Mouse (Mus musculus) hindbrain, embryonic 12.5 days (tissue): ENCODE data around the gene Stambpl1. TPM values are rescaled to one million over a fixed set of nuclear protein-coding genes. Genes with fewer than 3 reads are reported as not detected.

Source experiments
- ATAC-seq: fragments of 200-750 bp; cut with Nextera tagmentation; 2 replicates; pipeline ENCODE4 v1.8.0; 2017; ENCODE audit warnings: moderate TSS enrichment; ENCODE audit not compliant: low FRiP score
- H3K27ac ChIP-seq: fragments of 300-500 bp; sonication (generic); 2 replicates; pipeline ENCODE4 v1.5.1; 2016; ENCODE audit warnings: mild to moderate bottlenecking
- H3K27me3 ChIP-seq: fragments of 300-500 bp; sonication (generic); 2 replicates; pipeline ENCODE4 v1.6.1; 2016; ENCODE audit warnings: mild to moderate bottlenecking
- H3K36me3 ChIP-seq: fragments of 300-500 bp; sonication (generic); 2 replicates; pipeline ENCODE4 v1.6.1; 2016; ENCODE audit warnings: mild to moderate bottlenecking
- H3K4me1 ChIP-seq: fragments of 300-500 bp; sonication (generic); 2 replicates; pipeline ENCODE4 v1.6.1; 2016
- H3K4me2 ChIP-seq: fragments of 300-500 bp; sonication (generic); replicated peaks from 2 replicates; pipeline ENCODE4 v1.6.1; 2016; ENCODE audit warnings: mild to moderate bottlenecking
- H3K4me3 ChIP-seq: fragments of 300-500 bp; sonication (generic); 2 replicates; pipeline ENCODE4 v1.5.1; 2016; ENCODE audit warnings: mild to moderate bottlenecking
- H3K9ac ChIP-seq: fragments of 300-500 bp; sonication (generic); 2 replicates; pipeline ENCODE4 v1.6.1; 2016; ENCODE audit warnings: mild to moderate bottlenecking, moderate library complexity
- H3K9me3 ChIP-seq: fragments of 300-500 bp; sonication (generic); replicated peaks from 2 replicates; pipeline ENCODE4 v1.6.1; 2016; ENCODE audit warnings: mild to moderate bottlenecking
- WGBS: fragments of 180-500 bp; shearing (Covaris S2); methylation state at CpG from one replicate; pipeline ENCODE4 v1.1.7; 2016; 5-methylcytosine and 5-hydroxymethylcytosine counted together
- polyA plus RNA-seq: library from polyadenylated mRNA; unstranded; fragments of >200 nt; fragmentation: Nextera tagmentation; extraction: Ambion mirVana; gene quantifications from 2 replicates; pipeline ENCODE4 v1.2.1, GENCODE M21; 2016

Gene Stambpl1
- polyA plus RNA-seq, 1 experiment from 2014 or later: 4.0 TPM

DNA sequence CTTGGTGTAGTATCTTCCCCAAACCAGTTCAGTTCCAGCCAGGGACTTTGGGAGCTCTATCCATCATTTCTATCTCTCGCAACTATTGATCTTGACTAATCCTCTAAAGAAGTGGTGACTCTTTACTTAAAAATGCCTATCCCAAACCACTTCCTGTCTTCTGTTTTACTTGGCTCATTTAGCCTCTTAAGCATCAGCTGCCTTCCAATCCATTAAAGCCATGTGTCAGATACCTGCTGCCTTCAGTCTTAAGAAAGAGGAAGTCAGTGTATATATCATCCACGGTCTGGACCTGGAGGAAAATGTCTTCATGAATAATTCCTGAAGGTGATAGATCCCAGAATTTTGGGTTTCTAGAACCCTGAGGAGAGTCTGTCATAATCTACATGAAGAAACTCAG lies 11.7 kb upstream of the Stambpl1 start:
- no peaks in the 10 kb centered on the region for H3K36me3 ChIP-seq
- WGBS: 90% methylated on average over 2 of the region's 2 CpGs
- no peak for ATAC-seq
- no peaks in the 10 kb centered on the region for H3K4me1 ChIP-seq
- no peak overlapping the region for H3K9ac ChIP-seq
- H3K27me3 ChIP-seq: no peaks in the 10 kb centered on the region
- no peaks in the 10 kb centered on the region for H3K9me3 ChIP-seq
- H3K4me2 ChIP-seq: no peak overlapping the region
- no peak overlapping the region for H3K27ac ChIP-seq
- no peak overlapping the region for H3K4me3 ChIP-seq

DNA sequence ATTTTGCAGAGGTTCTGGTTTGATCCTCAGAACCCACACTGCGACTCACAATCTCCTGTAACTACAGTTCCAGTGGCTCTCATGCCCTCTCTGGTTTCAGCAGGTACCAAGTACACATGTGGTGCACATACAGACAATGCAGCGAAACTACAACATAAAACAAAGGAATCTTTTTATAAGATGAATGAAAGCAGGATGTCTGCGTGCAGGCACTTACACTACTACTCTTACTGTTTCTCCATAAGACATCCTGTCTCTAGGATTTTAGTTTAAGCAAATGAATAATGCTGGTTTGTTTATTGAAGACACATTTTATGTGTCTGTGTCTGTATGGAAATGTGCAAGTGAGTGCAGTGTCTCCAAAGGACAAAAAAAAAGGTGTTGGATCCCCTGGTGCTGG lies 10.8 kb upstream of the Stambpl1 start:
- WGBS: 90% methylated on average over 3 of the region's 3 CpGs

DNA sequence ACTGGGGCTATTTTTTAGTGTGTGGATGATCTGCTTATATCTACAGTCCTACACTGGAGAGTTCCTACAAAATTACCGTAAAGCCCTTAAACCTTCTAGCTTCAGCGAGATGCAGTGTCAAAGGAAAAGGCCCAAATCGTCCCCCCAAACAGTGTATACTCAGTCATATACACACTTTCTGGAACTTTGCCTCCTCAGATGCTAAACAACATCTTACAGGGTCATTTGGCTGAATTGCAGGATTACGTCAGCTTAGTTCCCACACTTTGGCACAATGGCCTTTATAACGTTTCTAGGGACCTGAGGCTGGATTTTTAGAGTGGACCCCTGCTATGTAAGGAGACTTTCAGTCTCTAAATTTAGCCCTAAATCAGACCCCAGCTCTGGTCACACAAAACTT lies 9.5 kb upstream of the Stambpl1 start:
- 76% methylated on average over 5 of the region's 5 CpGs for WGBS
- Histone ChIP-seq H3K27ac (no peak overlapping the region), H3K4me2 (no peak overlapping the region)

More for the DNA sequence above, 10.8 kb upstream of the Stambpl1 start:
- no peak overlapping the region for H3K9ac ChIP-seq
- H3K27ac ChIP-seq: no peak overlapping the region
- H3K4me2 ChIP-seq: no peak overlapping the region
- no peaks in the 10 kb centered on the region for H3K9me3 ChIP-seq
- no peak overlapping the region for H3K4me3 ChIP-seq
- H3K27me3 ChIP-seq: no peaks in the 10 kb centered on the region
- H3K4me1 ChIP-seq: no peaks in the 10 kb centered on the region
- H3K36me3 ChIP-seq: no peaks in the 10 kb centered on the region
- ATAC-seq: no peak

DNA sequence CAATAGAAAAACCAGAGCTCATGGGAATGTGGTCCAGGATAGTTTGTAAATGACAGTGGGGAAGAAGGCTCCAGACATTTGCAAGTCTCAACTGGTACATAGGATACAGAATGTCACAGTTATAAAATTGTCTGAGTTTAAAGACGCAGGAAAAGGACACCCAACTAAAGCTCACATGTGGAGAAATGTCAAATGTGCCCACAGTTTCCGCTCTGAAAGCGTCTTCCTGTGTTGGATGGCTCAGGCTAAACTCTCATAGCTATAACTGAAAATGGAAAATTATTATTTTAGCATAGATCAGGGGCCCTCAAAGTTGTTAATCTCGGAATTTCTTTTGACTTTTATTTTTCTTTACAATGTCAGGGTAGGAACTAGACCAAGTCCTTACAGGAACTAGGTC lies 5.2 kb upstream of the Stambpl1 start:
- Histone ChIP-seq H3K9me3 (no peaks in the 10 kb centered on the region), H3K4me1 (peaks cover 2% of the 10 kb centered on the region; the same call in 1 of the 2 replicates), H3K4me2 (no peak overlapping the region), H3K9ac (no peak overlapping the region), H3K4me3 (no peak overlapping the region), H3K36me3 (no peaks in the 10 kb centered on the region), H3K27ac (no peak overlapping the region), H3K27me3 (peaks cover 9% of the 10 kb centered on the region)
- no peak for ATAC-seq
- WGBS: 94% methylated on average over 4 of the region's 4 CpGs

More for the DNA sequence above, 9.5 kb upstream of the Stambpl1 start:
- Histone ChIP-seq H3K36me3 (no peaks in the 10 kb centered on the region), H3K9ac (no peak overlapping the region), H3K9me3 (no peaks in the 10 kb centered on the region), H3K4me1 (no peaks in the 10 kb centered on the region), H3K27me3 (no peaks in the 10 kb centered on the region), H3K4me3 (no peak overlapping the region)
- ATAC-seq: no peak

DNA sequence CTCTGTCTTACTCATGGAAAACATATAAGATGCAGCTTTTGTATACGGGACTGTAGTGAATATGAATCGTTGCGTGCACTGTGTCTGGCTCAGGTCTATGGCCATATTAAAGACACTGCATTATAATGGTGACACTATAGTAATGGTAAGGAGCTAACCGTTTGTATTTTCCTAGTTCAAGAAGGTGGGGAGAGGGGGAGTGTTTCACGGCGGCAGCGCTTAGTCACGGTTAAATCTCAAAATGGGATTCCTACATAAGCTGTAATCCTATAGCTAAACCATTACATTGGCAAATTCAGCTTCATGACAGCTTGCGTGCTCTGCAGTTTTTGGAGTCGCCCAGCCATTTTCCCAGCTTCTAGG lies 403 bp upstream of the Stambpl1 start:
- H3K27ac ChIP-seq: no peak overlapping the region
- 24% methylated on average over 10 of the region's 10 CpGs for WGBS

DNA sequence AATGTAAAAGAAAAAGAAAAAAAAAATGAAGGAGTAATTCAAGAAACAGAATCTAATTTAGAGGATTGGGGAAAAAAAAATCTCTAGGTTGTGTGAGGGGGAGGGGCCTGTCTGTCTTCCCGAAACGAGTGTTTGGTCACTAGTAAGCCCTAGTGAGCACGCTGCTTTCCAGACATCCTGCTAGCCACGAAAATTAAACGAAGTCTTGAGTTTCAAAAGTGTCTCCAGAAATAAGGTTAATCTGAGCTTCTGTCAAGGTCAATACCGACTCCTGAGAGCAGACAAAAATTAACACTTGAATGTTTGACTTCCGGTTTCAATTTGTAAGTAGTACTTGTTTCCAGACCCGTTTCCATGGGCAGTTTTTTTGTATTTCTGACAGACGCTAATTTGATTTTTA lies 1.1 kb downstream of the Stambpl1 start:
- H3K4me1 ChIP-seq: peaks cover 7% of the 10 kb centered on the region; the same call in 1 of the 2 replicates
- peak overlapping the region; percentile 68 for H3K4me3 ChIP-seq
- no peaks in the 10 kb centered on the region for H3K36me3 ChIP-seq
- 9% methylated on average over 9 of the region's 9 CpGs for WGBS
- peak overlapping the region; percentile 99 for H3K4me2 ChIP-seq
- no peak for ATAC-seq
- H3K27ac ChIP-seq: no peak overlapping the region
- no peak overlapping the region for H3K9ac ChIP-seq
- H3K9me3 ChIP-seq: no peaks in the 10 kb centered on the region
- peaks cover 9% of the 10 kb centered on the region for H3K27me3 ChIP-seq

More for the DNA sequence above, 403 bp upstream of the Stambpl1 start:
- H3K9me3 ChIP-seq: no peaks in the 10 kb centered on the region
- peaks cover 9% of the 10 kb centered on the region for H3K27me3 ChIP-seq
- ATAC-seq: peak; percentile 33; the same call in 1 of the 2 replicates
- peaks cover 7% of the 10 kb centered on the region; the same call in 1 of the 2 replicates for H3K4me1 ChIP-seq
- peak overlapping the region; percentile 68 for H3K4me3 ChIP-seq
- H3K9ac ChIP-seq: no peak overlapping the region; the same call in 1 of the 2 replicates
- H3K36me3 ChIP-seq: no peaks in the 10 kb centered on the region
- peak overlapping the region; percentile 99 for H3K4me2 ChIP-seq

DNA sequence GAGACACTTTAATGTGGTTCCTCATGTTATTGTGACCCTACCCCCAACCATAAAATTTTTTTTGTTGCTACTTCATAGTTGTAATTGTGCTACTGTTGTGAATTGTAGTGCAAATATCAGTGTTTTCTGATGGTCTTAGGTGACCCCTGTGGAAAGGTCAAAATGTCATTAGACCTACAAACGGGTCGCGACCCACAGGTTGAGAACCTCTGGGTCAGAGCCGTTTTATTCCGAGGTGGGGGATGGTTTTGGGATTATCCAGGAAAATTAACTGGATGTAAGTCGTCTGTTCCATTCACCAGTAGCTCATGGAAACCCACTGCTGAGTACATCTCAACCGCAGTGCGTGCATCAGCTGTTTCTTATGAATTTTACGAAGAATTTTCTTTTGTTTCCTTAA lies 1.7 kb downstream of the Stambpl1 start:
- WGBS: 58% methylated on average over 9 of the region's 9 CpGs
- no peak overlapping the region for H3K27ac ChIP-seq
- no peaks in the 10 kb centered on the region for H3K36me3 ChIP-seq
- no peak for ATAC-seq
- no peak overlapping the region for H3K9ac ChIP-seq
- H3K4me1 ChIP-seq: peaks cover 7% of the 10 kb centered on the region; the same call in 1 of the 2 replicates
- no peak overlapping the region for H3K4me3 ChIP-seq
- peak overlapping the region; percentile 99; the same call in 1 of the 2 replicates for H3K4me2 ChIP-seq
- no peaks in the 10 kb centered on the region for H3K9me3 ChIP-seq
- peaks cover 9% of the 10 kb centered on the region for H3K27me3 ChIP-seq

DNA sequence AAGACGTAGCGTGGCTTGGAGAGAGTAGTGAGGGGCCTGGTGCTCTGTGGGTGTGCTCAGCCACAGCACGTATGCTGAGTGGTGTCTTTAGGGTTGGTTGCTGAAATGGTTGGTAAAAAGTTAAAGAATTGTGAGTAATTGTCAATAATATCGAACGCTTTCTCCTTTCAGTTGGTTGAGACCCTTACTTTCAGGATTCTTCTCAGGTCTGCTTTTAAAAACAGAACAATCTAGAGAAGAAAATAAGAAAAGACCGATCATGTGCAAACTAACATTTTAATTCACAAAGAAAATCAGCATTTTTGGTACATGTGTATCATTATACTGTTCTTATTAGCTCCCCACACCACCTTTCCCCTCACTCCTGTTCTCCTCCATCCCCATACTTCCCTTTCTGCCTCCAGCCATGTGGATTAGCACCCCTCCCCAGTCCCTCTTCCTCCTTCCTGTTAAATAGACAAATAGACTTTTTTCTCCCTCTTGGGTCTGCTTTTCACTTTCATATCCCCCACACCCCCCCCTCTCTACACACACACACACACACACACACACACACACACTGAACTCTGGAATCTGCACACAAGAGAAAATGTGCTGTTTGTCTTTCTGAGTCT lies 2.2 kb downstream of the Stambpl1 start:
- Histone ChIP-seq H3K9me3 (no peaks in the 10 kb centered on the region), H3K27ac (no peak overlapping the region), H3K9ac (no peak overlapping the region), H3K4me1 (peaks cover 7% of the 10 kb centered on the region; the same call in 1 of the 2 replicates), H3K4me3 (no peak overlapping the region), H3K36me3 (no peaks in the 10 kb centered on the region), H3K4me2 (no peak overlapping the region), H3K27me3 (peaks cover 9% of the 10 kb centered on the region)
- no peak for ATAC-seq
- 79% methylated on average over 6 of the region's 6 CpGs for WGBS

DNA sequence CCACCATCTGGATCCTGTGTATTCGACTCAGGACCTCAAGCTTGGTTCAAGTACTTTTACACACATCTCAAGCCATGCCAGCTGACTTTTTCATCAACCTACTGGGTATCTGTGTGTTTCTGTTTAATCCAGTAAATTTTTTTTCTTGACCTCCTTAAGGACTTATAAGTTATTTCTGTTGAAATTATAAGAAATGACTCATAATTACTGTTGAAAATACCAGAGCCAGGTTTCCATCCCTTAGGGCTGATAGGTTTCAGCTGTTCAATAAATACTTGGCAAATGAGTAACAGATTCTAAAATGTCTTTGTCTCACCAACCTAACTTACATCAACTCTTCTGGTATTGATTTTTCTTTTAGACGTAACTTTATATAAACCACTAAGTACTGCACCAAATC lies 3.0 kb downstream of the Stambpl1 start:
- peaks cover 9% of the 10 kb centered on the region for H3K27me3 ChIP-seq
- peaks cover 7% of the 10 kb centered on the region; the same call in 1 of the 2 replicates for H3K4me1 ChIP-seq
- H3K9ac ChIP-seq: no peak overlapping the region
- WGBS: 72% methylated on average over 2 of the region's 2 CpGs
- H3K4me3 ChIP-seq: no peak overlapping the region
- H3K36me3 ChIP-seq: no peaks in the 10 kb centered on the region
- no peak for ATAC-seq
- no peak overlapping the region for H3K27ac ChIP-seq
- no peaks in the 10 kb centered on the region for H3K9me3 ChIP-seq
- no peak overlapping the region for H3K4me2 ChIP-seq

DNA sequence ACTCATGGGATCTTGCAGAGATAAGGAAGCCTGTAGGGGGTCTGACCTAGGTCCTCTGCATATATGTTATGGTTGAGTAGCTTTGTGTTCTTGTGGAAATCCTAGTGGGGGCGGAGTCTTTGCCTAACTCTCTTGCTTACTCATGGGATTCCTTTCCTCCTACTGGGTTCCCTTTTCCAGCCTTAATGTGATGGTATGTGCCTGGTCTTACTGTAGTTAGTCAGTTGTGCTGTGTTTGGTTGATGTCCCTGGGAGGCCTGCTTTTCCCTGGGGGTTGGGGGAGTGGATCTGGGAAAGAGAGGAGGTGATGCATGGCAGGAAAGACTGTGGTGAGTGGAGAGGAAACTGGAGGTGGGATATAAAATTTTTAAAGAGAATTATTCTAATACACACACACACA lies 6.0 kb downstream of the Stambpl1 start:
- ATAC-seq: no peak
- H3K27ac ChIP-seq: no peak overlapping the region
- no peak overlapping the region for H3K9ac ChIP-seq
- WGBS: 100% methylated on average over 1 of the region's 1 CpGs
- no peaks in the 10 kb centered on the region for H3K9me3 ChIP-seq
- H3K4me2 ChIP-seq: no peak overlapping the region
- H3K36me3 ChIP-seq: no peaks in the 10 kb centered on the region
- H3K4me1 ChIP-seq: no peaks in the 10 kb centered on the region
- no peaks in the 10 kb centered on the region for H3K27me3 ChIP-seq
- H3K4me3 ChIP-seq: no peak overlapping the region

DNA sequence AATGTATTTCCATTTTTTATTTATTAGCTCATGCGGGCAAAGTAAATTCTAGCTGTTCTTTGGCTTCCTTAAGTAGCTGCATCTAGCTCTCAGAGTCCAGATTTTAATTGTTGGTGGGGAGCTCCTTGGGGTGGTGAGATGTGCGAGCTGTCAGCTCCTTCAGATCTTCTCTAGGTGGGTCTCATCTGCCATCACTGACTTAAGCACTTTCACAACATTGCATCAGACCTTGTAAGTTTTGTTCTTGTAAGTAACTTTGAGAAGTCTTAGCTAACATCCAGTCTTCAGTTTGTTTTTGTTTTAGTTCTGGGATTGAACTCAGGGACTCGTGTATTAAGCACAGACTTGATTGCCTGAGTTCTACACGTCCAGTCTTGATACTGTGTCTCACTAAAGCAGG lies 6.9 kb downstream of the Stambpl1 start:
- WGBS: 87% methylated on average over 4 of the region's 4 CpGs
- no peak overlapping the region for H3K27ac ChIP-seq
- H3K9ac ChIP-seq: no peak overlapping the region
- no peak overlapping the region for H3K4me2 ChIP-seq
- no peak for ATAC-seq
- H3K27me3 ChIP-seq: no peaks in the 10 kb centered on the region
- no peaks in the 10 kb centered on the region for H3K36me3 ChIP-seq
- no peaks in the 10 kb centered on the region for H3K9me3 ChIP-seq
- no peak overlapping the region for H3K4me3 ChIP-seq
- no peaks in the 10 kb centered on the region for H3K4me1 ChIP-seq

DNA sequence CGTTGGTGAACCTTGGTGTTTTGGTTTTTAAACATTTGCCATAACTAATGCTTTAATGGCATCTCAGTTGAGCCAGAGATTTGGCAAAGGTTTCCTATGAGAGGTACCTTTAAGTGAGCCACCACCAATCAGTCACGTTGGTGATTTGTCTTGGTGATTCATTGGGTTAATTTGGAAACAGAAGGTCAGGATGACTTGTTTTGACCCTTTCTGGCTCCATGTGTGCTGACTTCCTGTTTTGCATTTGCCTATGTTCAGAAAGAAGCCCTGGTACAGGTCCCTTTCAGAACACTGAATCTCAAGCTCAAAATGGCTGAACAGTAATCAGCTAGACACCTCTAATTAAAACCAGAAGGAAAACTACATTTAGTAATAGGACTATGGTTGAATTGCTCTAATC lies 7.5 kb downstream of the Stambpl1 start:
- Histone ChIP-seq H3K36me3 (no peaks in the 10 kb centered on the region), H3K9ac (no peak overlapping the region), H3K4me1 (no peaks in the 10 kb centered on the region), H3K4me2 (no peak overlapping the region), H3K27me3 (no peaks in the 10 kb centered on the region), H3K4me3 (no peak overlapping the region), H3K27ac (no peak overlapping the region), H3K9me3 (no peaks in the 10 kb centered on the region)
- ATAC-seq: no peak
- 72% methylated on average over 2 of the region's 2 CpGs for WGBS

DNA sequence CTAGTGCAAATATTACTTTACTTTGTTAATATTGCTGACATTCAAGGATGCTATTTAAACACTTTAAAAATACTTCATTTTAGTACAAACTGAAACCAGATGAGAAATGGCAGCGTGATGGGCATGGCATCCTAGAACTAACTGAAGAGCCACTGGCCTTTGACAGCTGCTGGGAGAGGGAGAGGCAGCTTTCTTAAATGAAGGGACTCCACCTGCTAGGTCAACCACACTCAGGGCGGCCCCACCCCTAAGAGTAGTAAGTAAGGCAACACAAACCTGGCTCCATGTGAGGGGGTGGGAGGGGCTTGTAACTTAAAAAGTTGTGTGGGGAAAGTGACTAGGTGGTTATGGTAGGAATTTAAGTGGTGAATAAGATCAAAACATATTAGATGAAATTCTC lies 10.6 kb downstream of the Stambpl1 start:
- Histone ChIP-seq H3K27ac (no peak overlapping the region), H3K36me3 (no peaks in the 10 kb centered on the region), H3K27me3 (no peaks in the 10 kb centered on the region), H3K9ac (no peak overlapping the region), H3K9me3 (no peaks in the 10 kb centered on the region), H3K4me1 (no peaks in the 10 kb centered on the region), H3K4me3 (no peak overlapping the region), H3K4me2 (no peak overlapping the region)
- WGBS: 84% methylated on average over 2 of the region's 2 CpGs
- ATAC-seq: no peak
